Mouse (Mus musculus) erythroid progenitor cell, adult 5-6 weeks (primary cell): ENCODE measurements around the gene Ap4s1. TPM values are rescaled to one million over a fixed set of nuclear protein-coding genes. Genes with fewer than 3 reads are reported as not detected.
A peak's percentile ranks its signal among the peaks of the same experiment; 100 is the strongest.

Experiments
- ATAC-seq: replicated peaks from 2 replicates; pipeline ENCODE4 v1.8.0; 2016; ENCODE audit warnings: moderate number of reproducible peaks, mild to moderate bottlenecking, moderate TSS enrichment, inconsistent platforms; ENCODE audit not compliant: poor library complexity, low FRiP score, severe bottlenecking
- total RNA-seq, 2 experiments: library from RNA; stranded (forward) in 1 of 2; stranded (reverse) in 1 of 2; fragments of 150-400 nt in 1 of 2; fragments of 186-747, 209-891 nt in 1 of 2; gene quantifications; 2 replicates each; pipeline versions ENCODE4 v1.2.3 to v1.2.4; 2015 to 2017; ENCODE audit warnings: low replicate concordance in 2 of 2

The Ap4s1 gene
- total RNA-seq, 2 experiments from 2014 or later, result 2.5 to 29.4 TPM

- ATAC-seq, result no peak
These were observed 56.5 kb downstream of the Ap4s1 start for GRCm38 (mm10) chr12:51747348-51747747.

- ATAC-seq, result no peak
These were observed 65.2 kb downstream of the Ap4s1 start for GRCm38 (mm10) chr12:51755938-51756598.

- no peak for ATAC-seq
These were observed 65.7 kb downstream of the Ap4s1 start for GRCm38 (mm10) chr12:51756599-51756961.

GRCm38 (mm10) chr12:51759374-51759773, 68.5 kb downstream of the Ap4s1 start:
- no peak for ATAC-seq

GRCm38 (mm10) chr12:51767454-51767853, 76.6 kb downstream of the Ap4s1 start:
- no peak for ATAC-seq

- ATAC-seq, result no peak
These were observed 77.9 kb downstream of the Ap4s1 start for GRCm38 (mm10) chr12:51768702-51769101.

- 0 out of 2 replicates have a peak, but pooled peaks have one; percentile 65 for ATAC-seq
These were observed 94.0 kb downstream of the Ap4s1 start for GRCm38 (mm10) chr12:51784842-51785241.

Other genes with a start within 250 kb of the Ap4s1 start
- not detected in 2 replicates for gene Coch, start 97.7 kb upstream of the Ap4s1 start, total RNA-seq (2015; ENCODE audit: low replicate concordance)
- gene Coch, start 97.7 kb upstream of the Ap4s1 start, total RNA-seq (2017; ENCODE audit: low replicate concordance), result not detected in 2 replicates
- 48.3 and 55.8 TPM in 2 replicates for gene Strn3, start 864 bp downstream of the Ap4s1 start, total RNA-seq (2015; ENCODE audit: low replicate concordance)
- gene Strn3, start 864 bp downstream of the Ap4s1 start, total RNA-seq (2017; ENCODE audit: low replicate concordance), result 60.2 and 84.8 TPM in 2 replicates
- 83.3 and 96.0 TPM in 2 replicates for gene Hectd1, start 138.5 kb downstream of the Ap4s1 start, total RNA-seq (2015; ENCODE audit: low replicate concordance)
- gene Hectd1, start 138.5 kb downstream of the Ap4s1 start, total RNA-seq (2017; ENCODE audit: low replicate concordance), result 139 and 142 TPM in 2 replicates